Mouse (Mus musculus) small intestine, adult 2 months (tissue): ENCODE results near the gene Atp5g2. TPM values are rescaled to one million over a fixed set of nuclear protein-coding genes. Genes with fewer than 3 reads are reported as not detected.

Source experiments
- H3K27ac ChIP-seq: fragments of 200-500 bp; 2 replicates; pipeline ENCODE4 v1.5.1; 2012; ENCODE audit warnings: low read depth, low read length, control low read depth, inconsistent platforms; ENCODE audit not compliant: insufficient read depth
- H3K27me3 ChIP-seq: fragments of 200-500 bp; 2 replicates; pipeline ENCODE4 v1.6.1; 2012; ENCODE audit warnings: mild to moderate bottlenecking, moderate library complexity, low read length, inconsistent platforms; ENCODE audit not compliant: control insufficient read depth, insufficient read depth
- H3K36me3 ChIP-seq: fragments of 200-500 bp; 2 replicates; pipeline ENCODE4 v1.6.1; 2012; ENCODE audit warnings: mild to moderate bottlenecking, low read length, control low read depth, inconsistent platforms; ENCODE audit not compliant: control insufficient read depth, insufficient read depth
- H3K4me1 ChIP-seq: fragments of 200-500 bp; 2 replicates; pipeline ENCODE4 v1.6.1; 2012; ENCODE audit warnings: low read length, inconsistent platforms, mixed read lengths; ENCODE audit not compliant: control insufficient read depth, insufficient read depth, insufficient read length
- H3K4me3 ChIP-seq: fragments of 200-500 bp; 2 replicates; pipeline ENCODE4 v1.5.1; 2012; ENCODE audit warnings: low read depth, mild to moderate bottlenecking, control low read depth, inconsistent platforms, low read length, moderate library complexity
- CTCF ChIP-seq: fragments of 200-500 bp; IDR thresholded peaks from 2 replicates; pipeline ENCODE4 v1.5.1; 2012; ENCODE audit warnings: low read depth, mild to moderate bottlenecking, control low read depth, inconsistent platforms, low read length, moderate library complexity, mixed read lengths; ENCODE audit not compliant: insufficient replicate concordance, insufficient read length; ENCODE audit errors: extremely low read depth
- POLR2A ChIP-seq: fragments of 200-500 bp; IDR thresholded peaks from 2 replicates; pipeline ENCODE4 v1.6.1; 2012; ENCODE audit warnings: low read depth, mild to moderate bottlenecking, control low read depth, inconsistent platforms, low read length, moderate library complexity
- WGBS: fragments of 180-500 bp; shearing (Covaris S2); methylation state at CpG from one replicate; pipeline ENCODE4 v1.1.7; 2018; 5-methylcytosine and 5-hydroxymethylcytosine counted together
- polyA plus RNA-seq: library from polyadenylated mRNA; depleted of rRNA; stranded (reverse); fragments of >200 nt; gene quantifications from 2 replicates; pipeline ENCODE4 v1.2.3, GENCODE M21; 2012

Gene Atp5g2
- polyA plus RNA-seq, 1 experiment, result 295 TPM

DNA sequence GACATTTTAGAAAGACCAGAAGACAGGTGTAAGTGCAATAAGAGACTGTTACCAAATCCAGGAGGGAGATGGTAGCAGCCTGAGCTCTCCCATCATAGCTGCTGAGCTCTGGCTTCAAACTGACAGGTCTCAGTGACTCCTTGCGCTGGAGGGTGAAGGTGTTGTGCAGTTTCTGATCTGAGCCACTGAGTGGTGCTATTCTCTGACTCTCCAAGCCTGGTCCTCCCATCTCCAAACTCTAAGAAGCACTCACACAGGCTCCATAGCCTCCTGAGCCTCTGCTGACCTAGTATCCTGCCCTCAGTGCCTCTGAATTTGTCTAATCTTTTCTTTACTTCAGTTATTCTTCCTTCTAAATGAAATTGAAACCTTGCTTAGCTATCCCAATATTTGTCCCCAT, 11.5 kb upstream of the Atp5g2 start:
- TF ChIP-seq POLR2A, result no peak
- no peak for TF ChIP-seq CTCF

DNA sequence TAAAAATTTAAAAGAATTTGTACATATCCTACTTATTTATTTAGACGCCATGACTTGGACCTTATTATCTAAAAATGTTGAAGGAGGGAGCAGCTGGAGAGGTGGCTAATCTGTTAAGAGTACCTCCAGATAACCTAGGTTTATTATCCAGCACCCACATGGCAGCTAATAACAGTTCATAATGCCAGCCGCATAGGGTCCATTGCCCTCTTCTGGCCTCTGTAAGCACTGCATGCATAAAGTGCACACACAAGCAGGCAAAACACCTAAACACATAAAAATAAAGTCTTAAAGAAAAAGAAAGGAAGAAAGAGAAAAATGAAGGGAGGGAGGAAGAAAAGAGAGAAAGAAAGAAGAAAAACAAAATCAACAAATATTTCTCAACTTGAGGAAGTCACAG, 4.2 kb upstream of the Atp5g2 start:
- TF ChIP-seq POLR2A (no peak), CTCF (no peak)
- no peak overlapping the region for H3K4me3 ChIP-seq
- no peak overlapping the region for H3K27ac ChIP-seq
- no peaks in the 10 kb centered on the region for H3K36me3 ChIP-seq
- peaks cover 6% of the 10 kb centered on the region for H3K27me3 ChIP-seq
- WGBS, result 88% methylated on average over 2 of the region's 2 CpGs
- H3K4me1 ChIP-seq, result peaks cover 4% of the 10 kb centered on the region

More for the DNA sequence above, 11.5 kb upstream of the Atp5g2 start:
- Histone ChIP-seq H3K4me1 (no peaks in the 10 kb centered on the region), H3K36me3 (no peaks in the 10 kb centered on the region), H3K27me3 (no peaks in the 10 kb centered on the region), H3K27ac (no peak overlapping the region), H3K4me3 (no peak overlapping the region)
- 31% methylated on average over 1 of the region's 1 CpGs for WGBS

DNA sequence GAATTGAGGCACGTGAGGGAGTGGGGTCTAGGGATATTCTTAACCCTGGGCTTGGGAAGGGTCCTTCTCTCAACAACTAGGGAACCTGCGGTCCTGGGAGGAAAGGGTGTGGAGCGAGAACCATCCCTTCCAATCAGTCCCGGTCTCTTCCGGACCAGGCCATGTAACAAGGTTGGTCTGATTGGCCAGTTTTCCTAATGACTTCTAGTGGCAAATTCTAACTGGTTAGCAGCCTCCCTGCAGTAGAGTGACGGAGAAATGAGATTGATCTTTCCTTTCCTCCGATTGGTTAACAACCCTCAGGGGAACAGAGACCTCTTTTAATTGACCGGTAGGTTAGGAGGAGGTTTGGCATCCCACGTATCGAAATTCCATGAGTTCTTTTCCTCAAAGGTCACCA, 1.4 kb upstream of the Atp5g2 start:
- Histone ChIP-seq H3K27me3 (peaks cover 6% of the 10 kb centered on the region), H3K4me3 (peak overlapping the region; percentile 10; the same call in 1 of the 2 replicates), H3K36me3 (no peaks in the 10 kb centered on the region), H3K27ac (peak overlapping the region; percentile 37; the same call in 1 of the 2 replicates), H3K4me1 (peaks cover 9% of the 10 kb centered on the region)
- TF ChIP-seq CTCF (no peak), POLR2A (peak; percentile 27; the same call in 1 of the 2 replicates)
- WGBS, result 28% methylated on average over 10 of the region's 10 CpGs

DNA sequence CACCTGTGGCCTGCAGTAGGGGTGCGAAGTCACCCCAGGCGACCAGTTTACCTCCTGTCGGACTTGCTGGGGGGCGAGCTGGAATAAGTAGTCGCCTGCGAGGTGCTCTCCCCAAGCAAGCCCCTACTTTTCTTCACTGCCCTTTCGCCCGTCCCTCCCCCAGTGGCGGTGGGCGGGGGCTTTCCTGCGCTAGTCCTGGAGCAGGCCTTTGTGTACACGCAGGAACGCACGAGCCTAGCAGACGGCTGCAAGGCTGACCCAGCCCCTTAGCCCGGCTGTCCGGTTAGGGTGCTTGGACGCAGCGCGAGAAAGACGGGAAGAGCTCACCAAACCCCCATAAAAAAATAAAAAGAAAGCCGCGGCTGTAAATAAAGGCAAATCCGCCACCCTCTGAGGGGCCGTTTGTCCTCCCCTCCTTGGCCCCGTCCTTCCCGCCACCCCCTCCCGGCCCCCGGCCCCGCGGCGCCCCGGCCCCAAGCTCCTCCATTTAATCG, 384 bp downstream of the Atp5g2 start:
- H3K27ac ChIP-seq, result peak overlapping the region; percentile 68
- peak overlapping the region; percentile 60 for H3K4me3 ChIP-seq
- TF ChIP-seq CTCF (no peak), POLR2A (peak; percentile 28; the same call in 1 of the 2 replicates)
- H3K36me3 ChIP-seq, result peaks cover 8% of the 10 kb centered on the region; the same call in 1 of the 2 replicates
- peaks cover 6% of the 10 kb centered on the region for H3K27me3 ChIP-seq
- H3K4me1 ChIP-seq, result peaks cover 9% of the 10 kb centered on the region
- 2% methylated on average over 34 of the region's 34 CpGs for WGBS

DNA sequence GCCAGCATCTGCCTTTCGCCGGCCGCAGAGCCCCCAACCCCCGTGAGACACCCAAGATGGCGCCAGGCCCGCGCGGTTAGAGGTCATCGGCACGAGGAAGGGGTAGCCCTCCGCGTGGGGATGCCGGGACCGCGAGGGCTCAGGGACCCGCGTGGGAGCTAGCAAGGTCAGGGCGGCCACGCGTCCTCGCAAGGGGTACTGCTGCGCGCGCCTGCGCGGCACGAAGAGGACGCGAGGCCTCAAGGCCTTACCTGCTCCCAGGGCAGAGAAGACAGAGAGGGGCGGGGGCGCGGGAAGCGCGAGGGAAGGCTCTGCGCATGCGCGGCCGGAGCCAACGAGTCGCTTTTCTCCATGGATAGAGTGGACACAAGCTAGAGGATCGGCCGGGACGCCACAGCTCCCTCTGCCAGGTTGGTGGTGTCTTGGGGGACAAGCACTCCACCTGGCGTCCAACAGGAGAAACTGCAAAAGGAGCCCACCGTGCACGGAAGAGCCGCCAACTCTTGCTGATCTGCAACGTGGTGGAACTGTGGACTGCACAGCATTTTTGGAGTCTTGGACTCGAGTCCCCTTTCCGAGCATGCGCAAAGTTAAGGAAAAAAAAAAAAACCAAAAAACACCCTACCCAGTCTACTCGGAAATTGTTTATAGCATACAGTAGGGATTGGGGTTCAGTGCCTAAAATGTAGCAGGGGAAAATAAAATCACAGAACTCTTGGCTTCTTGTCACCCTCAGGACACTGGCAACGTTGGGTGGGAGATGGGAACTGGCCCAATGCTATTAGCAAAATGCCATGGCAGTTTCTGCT, 1.2 kb downstream of the Atp5g2 start:
- WGBS, result under 1% methylated on average over 53 of the region's 53 CpGs
- Histone ChIP-seq H3K4me3 (peak overlapping the region; percentile 79), H3K36me3 (peaks cover 13% of the 10 kb centered on the region; the same call in 1 of the 2 replicates), H3K27me3 (peaks cover 6% of the 10 kb centered on the region), H3K27ac (peak overlapping the region; percentile 75), H3K4me1 (peaks cover 9% of the 10 kb centered on the region)
- TF ChIP-seq POLR2A (peak; percentile 66; the same call in 1 of the 2 replicates), CTCF (peak; percentile 100)

DNA sequence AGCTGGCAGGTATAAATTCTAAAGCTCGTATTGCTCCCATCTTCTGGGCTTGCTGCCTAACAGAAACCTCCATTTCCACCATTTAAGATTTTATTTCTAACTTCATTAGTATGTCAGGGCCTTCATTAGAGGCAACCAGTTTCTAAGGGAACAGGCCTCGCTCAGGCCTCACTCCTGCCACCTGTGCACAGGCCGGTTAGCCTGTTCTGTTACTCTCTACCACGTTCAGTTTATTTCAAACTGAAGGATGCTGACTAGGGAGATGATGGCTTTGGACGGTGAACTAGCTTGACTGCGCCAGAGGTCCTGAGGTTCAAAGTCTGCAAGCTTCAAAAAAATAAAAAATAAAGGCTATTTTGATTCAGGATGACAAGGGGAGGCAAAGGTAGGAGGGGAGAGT, 1.9 kb downstream of the Atp5g2 start:
- Histone ChIP-seq H3K27me3 (peaks cover 6% of the 10 kb centered on the region), H3K4me3 (peak overlapping the region; percentile 79), H3K4me1 (peaks cover 9% of the 10 kb centered on the region), H3K36me3 (peaks cover 16% of the 10 kb centered on the region), H3K27ac (peak overlapping the region; percentile 75)
- 2% methylated on average over 6 of the region's 6 CpGs for WGBS
- TF ChIP-seq POLR2A (no peak), CTCF (no peak)

DNA sequence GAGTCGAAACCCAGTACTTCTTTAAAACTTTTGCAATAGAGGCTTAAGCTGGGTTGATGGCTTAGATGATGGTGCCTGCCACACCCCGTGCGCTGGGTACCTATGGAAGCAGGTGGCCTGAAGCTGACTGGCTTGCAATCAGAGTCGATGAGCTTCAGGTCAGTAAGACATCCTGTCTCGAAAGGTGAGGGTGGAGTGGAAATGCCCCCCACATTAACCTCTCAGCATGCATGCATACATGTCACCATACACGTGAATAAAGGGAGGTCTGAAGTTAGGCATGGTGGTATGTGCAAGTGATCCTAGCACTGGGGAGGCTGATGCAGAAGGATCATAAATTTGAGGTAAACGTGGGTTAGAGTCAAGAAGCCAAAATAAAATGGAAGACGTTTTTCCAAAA, 2.6 kb downstream of the Atp5g2 start:
- peaks cover 23% of the 10 kb centered on the region for H3K36me3 ChIP-seq
- no peak for TF ChIP-seq CTCF
- TF ChIP-seq POLR2A, result no peak
- H3K4me1 ChIP-seq, result peaks cover 9% of the 10 kb centered on the region
- H3K4me3 ChIP-seq, result no peak overlapping the region
- WGBS, result 60% methylated on average over 8 of the region's 8 CpGs
- H3K27ac ChIP-seq, result no peak overlapping the region
- H3K27me3 ChIP-seq, result peaks cover 6% of the 10 kb centered on the region
